Mouse (Mus musculus): ENCODE measurements around the gene E330017A01Rik.
A peak's percentile ranks its signal among the peaks of the same experiment; 100 is the strongest.
"Not testable (repeated sequence)": the region's sequence is repeated elsewhere in the genome, so short reads cannot be mapped to it uniquely, and the experiment has no call there.

The E330017A01Rik gene

GRCm38 (mm10) chr16:58638689-58639175 lies at the start of gene E330017A01Rik:
Gene E330017A01Rik, minus strand, starts transcription at chr16:58638739.
- no peak for DNase-seq

- no peak for DNase-seq
Measured at GRCm38 (mm10) chr16:58685548-58686537, 47.3 kb upstream of the E330017A01Rik start.

- DNase-seq: no peak
Measured at GRCm38 (mm10) chr16:58684537-58684936, 46.0 kb upstream of the E330017A01Rik start.

GRCm38 (mm10) chr16:58683911-58684310 lies 45.4 kb upstream of the E330017A01Rik start:
- no peak for DNase-seq

GRCm38 (mm10) chr16:58682870-58683269 lies 44.3 kb upstream of the E330017A01Rik start:
- no peak for DNase-seq

- no peak for DNase-seq
Measured at GRCm38 (mm10) chr16:58682046-58682445, 43.5 kb upstream of the E330017A01Rik start.

GRCm38 (mm10) chr16:58678660-58679059 lies 40.1 kb upstream of the E330017A01Rik start:
- DNase-seq: no peak

- DNase-seq: no peak
Measured at GRCm38 (mm10) chr16:58677491-58677890, 39.0 kb upstream of the E330017A01Rik start.

- DNase-seq: no peak
Measured at GRCm38 (mm10) chr16:58676633-58677032, 38.1 kb upstream of the E330017A01Rik start.

GRCm38 (mm10) chr16:58676156-58676555 lies 37.6 kb upstream of the E330017A01Rik start:
- DNase-seq: no peak

GRCm38 (mm10) chr16:58675256-58675655 lies 36.7 kb upstream of the E330017A01Rik start:
- DNase-seq: peak; percentile 21 to 34

- peak; percentile 21 to 44 for DNase-seq
Measured at GRCm38 (mm10) chr16:58673811-58674410, 35.4 kb upstream of the E330017A01Rik start.

- DNase-seq: no peak
Measured at GRCm38 (mm10) chr16:58672396-58672795, 33.9 kb upstream of the E330017A01Rik start.

- DNase-seq: no peak
Measured at GRCm38 (mm10) chr16:58671212-58671985, 32.9 kb upstream of the E330017A01Rik start.

GRCm38 (mm10) chr16:58670643-58671042 lies 32.1 kb upstream of the E330017A01Rik start:
- peak in 1 of 2 experiments; percentile 60 for DNase-seq

GRCm38 (mm10) chr16:58669917-58670630 lies 31.5 kb upstream of the E330017A01Rik start, which contains the start of gene Cpox:
Gene Cpox, plus strand, starts transcription at chr16:58670292.
- DNase-seq: peak; percentile 84 to 88

- DNase-seq: peak; percentile 22 to 34
Measured at GRCm38 (mm10) chr16:58669264-58669663, 30.7 kb upstream of the E330017A01Rik start.

- no peak for DNase-seq
Measured at GRCm38 (mm10) chr16:58668586-58668985, 30.0 kb upstream of the E330017A01Rik start.

GRCm38 (mm10) chr16:58666681-58667080 lies 28.1 kb upstream of the E330017A01Rik start:
- DNase-seq: not testable (repeated sequence)

GRCm38 (mm10) chr16:58665137-58665536 lies 26.6 kb upstream of the E330017A01Rik start:
- not testable (repeated sequence) for DNase-seq

- no peak for DNase-seq
Measured at GRCm38 (mm10) chr16:58663816-58664215, 25.3 kb upstream of the E330017A01Rik start.

- no peak for DNase-seq
Measured at GRCm38 (mm10) chr16:58663021-58663420, 24.5 kb upstream of the E330017A01Rik start.

Measured in kidney, postnatal 4 days (tissue).